Mouse (Mus musculus): ENCODE data around the gene Gm20823.
"Not testable (repeated sequence)": the region's sequence is repeated elsewhere in the genome, so short reads cannot be mapped to it uniquely, and the experiment has no call there.

Gm20823 gene

DNA sequence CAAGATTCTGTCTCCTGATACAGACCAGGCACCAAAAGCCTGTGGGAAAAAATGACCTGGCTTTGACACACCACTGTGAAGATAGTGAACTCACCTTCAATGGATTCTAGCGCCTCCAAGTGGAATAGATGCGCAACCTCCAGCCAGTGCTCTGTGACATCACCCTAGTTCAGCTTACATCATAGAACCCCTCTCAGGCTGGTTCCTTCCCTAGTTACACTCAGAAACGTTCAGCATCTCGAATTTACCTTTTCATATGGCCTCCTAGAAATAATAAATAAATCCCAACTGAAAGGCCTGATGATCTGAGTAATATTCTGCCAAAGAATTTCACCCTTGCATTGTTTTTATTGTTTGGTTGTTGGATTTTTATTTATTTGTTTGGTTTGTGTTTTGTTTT is at the start of gene Gm20823:
TSS of gene Gm20823 (minus strand) at position 101 of the 400 bp plus-strand sequence.
- ATAC-seq (ENCODE audit: low TSS enrichment) = not testable (repeated sequence)

Measured in frontal cortex, adult (tissue).